Mouse (Mus musculus) right cerebral cortex, postnatal 25 days (tissue): ENCODE data around the gene Ets1.

Experiments
- DNase-seq: peaks from one replicate; pipeline ENCODE4 v3.0.0; 2022

The Ets1 gene

DNA sequence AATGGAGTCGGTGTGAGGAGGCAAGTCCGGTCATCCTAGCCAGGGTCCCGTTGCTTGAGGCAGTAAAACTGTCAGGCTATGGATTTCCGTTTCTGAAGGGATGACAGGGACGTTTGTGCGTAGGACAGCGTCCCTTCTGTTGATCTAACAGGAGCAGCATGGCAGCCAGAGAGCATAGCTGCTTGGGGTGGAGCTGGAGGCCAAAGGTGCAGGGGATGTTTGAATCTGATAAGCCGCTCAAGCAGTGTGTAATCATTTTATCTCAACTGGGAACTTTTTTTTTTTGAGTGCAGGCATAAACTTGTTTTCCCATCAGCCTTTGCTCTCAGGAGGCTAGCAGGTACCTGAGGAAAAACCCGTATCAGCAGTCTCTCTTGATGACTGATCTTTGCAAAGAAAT is 95.8 kb downstream of the Ets1 start:
- no peak for DNase-seq

DNA sequence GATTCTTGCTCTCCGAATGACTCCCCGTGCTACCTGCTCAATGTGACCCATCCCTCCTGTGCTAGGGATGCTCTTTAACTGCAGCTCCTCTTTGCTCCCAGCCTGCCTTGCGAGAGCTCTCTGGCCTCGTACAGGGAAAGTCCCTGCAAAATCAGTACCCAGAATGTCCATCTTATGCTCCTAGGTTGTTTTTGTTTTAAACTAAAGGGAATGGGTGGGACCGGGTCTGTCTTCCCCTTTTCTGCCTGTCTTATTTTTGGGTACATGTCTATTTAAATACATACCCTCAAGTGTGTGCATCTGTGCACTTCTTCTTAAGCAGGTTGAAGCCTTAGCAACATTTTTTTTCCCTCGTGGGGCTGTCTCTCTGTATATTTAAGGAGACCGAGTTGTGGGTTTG is 99.0 kb downstream of the Ets1 start:
- DNase-seq, result no peak

DNA sequence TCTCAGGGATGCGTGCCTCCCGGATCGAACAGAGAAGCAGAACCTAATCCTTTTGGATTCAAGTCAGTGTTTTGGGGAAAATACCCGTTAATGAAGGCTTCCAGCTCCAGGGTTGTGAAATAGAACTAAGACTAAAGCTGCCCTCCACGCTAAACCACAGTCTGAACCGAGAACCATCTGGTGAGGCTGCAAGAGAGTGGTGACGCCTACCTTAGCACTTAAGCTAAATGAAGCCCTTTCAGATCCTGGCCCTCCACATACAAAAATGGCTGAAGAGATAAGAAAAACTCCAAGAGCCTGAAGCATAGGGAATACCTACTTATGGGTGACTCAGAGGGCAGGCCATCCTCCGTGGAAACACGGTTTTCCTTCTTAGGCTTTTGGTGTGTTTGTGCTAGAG is 100.0 kb downstream of the Ets1 start:
- DNase-seq, result no peak

DNA sequence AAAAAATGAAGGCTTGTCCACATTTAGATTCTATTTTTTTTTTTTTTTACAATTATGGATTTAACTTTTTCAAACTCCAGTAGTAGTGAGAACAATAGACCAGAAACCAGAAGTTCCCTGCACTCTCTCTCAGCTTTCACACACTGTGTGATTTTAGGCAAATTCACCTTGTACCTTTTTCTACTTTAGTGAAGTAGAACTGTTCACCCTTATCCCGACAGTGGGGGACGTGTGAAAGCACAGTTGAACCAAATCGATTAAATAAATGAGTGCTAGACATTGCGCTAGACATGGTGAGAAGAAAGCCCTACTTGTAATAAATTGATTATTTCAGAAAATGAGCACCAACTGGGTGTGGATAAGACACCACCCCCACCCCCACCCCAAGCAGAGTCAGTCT is 104.0 kb downstream of the Ets1 start:
- DNase-seq, result no peak

DNA sequence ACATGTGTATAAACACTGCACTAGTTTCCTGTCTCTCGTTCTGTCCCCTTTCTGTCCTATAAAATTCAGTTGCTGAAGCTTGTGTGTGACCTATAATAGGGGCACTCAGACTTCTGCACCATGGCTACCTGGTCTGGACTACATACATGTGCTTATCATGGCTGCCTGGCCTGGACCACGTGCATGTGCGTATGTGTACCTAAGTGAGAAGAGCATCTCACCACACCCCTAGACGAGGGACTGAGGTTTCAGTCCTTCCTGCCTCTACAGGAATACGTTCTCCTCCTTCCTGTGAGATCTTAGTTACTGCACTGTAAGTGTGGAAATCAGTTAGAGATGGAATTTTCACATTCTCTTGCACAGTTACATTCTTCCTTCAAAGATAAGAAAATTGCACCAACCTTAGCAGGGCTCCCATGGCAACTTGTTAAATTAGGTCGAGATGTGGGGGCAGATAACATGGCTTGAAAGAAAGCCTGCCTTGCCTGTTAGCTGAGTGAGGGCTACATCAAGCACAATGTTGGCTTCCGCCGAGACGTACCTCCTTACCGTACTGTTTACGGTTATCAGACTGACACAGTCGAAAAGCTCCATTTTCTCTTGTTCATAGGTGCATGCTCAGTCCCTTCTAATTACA is 104.8 kb downstream of the Ets1 start:
- DNase-seq, result no peak

DNA sequence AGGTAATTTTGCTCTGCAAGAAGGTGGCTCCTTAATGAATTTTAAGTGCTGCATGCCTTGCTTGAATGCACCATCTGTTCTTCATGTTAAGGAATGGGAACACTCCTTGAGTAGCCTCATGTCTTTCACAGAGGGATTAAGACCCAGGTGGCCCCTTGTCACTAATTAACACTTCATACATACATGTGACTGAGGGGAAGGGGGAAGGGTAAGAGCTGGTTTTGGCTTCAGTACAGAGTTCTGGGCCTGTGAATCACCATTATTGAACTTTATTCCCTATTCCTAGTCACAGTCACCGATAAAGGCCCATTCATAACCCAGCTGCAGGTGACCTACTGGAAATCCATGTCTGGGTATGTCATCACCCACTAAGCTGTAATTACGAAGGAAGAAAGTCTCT is 105.7 kb downstream of the Ets1 start:
- no peak for DNase-seq

DNA sequence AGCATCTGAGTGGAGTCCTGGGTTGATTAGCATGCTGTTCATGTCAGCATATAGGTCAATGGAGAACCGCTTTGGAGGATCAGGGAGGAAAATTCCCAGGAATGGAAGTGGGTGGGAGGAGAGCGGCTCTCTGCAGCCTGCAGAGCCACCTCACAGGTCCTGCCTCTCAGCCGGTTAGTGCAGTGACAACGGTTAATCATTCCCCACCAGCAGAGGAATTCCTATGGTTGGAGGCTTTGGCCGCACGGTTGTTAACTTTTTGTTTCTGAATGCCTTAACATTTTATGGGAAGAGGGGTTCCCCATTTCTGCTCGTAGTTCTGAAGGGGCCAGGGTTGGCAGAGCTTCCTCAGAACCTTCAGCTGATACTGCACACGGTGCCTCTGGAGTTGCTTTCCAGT is 107.1 kb downstream of the Ets1 start:
- DNase-seq, result no peak

DNA sequence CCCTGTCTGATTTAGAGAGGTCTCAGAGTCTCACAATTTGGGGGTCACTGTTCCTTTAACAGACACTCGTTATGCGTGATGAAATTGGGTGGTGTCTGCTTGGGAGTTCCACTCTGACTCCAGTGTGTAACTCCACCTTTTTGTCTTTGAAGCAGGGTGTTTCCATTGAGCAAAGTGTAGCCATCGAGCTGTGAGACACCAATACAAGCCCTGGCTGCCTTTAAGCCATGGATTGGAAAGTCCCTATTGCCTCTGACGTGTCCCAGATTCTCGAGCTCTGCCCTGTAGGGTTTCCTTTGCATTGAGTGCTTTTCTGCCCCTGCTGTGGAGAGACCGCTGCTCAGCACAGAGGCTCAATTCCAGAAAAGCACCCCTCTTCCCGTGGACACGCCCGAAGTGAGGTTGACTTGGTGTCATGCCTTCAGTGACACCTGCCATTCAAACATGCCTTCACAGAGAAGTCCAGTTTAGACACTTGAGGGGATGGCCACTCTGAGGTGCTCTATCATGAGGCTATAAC is 107.7 kb downstream of the Ets1 start:
- DNase-seq, result no peak

DNA sequence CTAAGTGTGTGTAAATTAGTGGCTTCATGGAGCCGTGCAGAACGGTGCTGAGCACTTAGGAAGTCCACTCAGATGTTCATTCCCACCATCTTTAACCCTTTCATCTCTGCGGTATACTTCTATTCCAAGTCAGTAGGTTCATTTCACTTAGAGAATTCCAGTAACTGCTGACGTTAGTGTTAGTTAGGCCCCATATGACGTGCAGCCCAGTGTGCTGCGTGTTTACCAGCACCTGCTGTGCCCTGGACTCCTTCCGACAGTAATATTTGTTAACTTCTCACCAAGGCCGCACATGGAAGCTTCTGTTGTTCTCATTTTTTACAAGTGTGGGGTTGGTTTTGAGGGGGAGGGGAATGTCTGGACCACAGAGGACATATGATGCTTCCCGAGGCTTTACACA is 108.3 kb downstream of the Ets1 start:
- DNase-seq, result no peak

DNA sequence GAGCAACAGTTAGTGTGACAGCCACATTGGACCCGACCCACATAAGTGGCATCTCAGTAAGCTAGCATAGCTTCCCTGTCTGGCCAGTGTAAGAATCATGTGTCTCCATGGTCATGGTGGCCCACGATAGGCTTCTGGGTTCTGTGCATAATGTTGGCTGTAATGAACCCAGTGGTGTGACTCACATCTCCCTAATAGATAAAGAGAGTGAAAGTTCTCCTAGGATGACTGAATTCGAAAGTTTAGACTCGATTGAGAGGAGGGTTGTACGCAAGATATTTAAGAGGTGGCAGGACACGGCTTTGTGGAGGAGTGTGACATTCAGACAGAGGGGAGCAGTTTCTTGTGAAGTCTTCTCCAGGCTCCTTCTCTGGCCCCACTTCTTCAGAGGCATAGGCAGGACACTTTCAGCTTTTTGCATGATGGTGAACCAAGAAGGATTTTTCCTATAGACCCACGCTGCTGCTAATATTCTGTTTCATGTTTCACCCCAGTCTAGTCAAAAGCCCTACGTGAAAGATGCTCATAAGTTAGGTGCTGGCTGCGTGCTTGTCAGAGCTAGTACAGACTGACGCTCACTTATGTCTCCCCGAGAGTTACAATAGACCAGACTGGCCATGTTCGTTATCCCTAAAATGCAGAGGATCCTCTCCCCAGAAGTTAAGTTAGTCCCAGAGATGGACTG is 109.2 kb downstream of the Ets1 start:
- DNase-seq, result no peak

DNA sequence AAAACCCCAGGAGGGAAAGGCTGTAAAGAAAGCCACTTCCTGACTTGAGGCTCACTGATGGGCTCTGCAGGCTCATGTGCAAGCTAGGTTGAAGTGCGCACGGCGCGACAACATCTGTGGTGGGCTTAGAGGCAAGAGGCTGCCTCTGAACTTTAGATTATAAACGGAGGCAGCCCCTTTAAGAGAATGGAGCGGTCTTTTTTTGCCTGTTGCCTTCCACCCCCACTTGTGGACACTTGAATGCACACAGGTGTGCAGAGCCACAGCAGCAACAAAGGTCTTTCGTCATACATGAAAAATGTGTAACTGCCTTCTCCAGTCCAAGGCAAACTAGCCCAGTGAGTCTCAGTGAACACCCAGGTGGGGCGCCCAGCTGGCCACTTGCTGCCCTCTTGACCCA is 110.0 kb downstream of the Ets1 start:
- DNase-seq, result no peak

DNA sequence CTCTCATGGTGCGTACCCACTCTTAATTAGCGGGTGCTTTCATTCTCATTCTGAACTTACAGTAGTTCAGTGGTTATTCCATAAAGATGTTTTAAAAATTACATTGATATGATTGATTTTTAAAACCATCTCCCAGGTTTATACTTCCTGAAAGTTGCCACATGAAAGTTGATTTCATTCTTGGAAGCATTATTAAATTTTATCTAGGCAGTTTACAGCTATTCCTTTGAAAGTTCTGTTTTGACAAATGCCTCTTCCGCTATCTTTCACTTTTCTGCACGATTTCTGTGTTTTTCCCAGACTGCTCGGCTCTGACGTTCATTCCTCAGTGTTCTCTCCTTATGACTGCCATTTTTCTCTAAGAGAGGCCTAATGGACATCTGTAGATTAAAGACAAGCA is 110.6 kb downstream of the Ets1 start:
- no peak for DNase-seq

DNA sequence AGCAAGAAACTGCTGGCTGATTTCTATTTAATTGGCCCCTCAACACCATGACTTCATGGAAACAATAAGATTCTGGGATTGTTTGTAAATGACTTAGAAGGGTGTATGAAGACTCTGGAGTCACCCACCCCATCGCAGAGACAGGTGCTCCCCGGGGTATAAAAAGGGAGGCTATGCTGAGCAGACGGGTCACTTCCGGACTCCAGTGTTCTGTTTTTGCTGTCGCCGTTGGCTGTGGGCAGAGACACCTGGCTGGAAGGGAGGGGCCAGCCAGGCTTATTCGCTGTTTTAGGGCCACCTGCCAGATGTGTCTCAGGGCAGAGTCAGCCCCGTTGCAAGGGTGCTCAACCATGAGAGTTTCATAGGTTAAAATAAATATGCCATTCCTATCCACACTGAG is 111.6 kb downstream of the Ets1 start:
- DNase-seq, result no peak

DNA sequence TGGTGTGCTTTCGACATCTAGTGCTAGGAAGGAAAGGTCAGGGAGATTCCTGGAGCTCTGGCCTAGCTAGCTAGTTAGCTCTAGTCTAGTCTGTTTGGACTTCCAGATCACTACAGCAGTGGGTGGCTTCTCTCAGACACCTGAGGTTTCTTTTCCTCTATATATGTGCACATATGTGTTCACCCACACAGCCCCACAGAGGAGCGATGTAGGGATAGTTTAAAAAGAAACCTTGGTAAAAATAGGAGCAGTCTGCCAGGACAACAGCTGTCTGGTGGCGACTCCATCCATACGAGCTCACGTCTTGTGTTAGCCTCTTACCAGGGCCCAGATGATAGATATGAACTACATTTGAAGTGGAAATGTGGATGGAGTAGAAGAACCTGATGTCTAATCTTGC is 112.5 kb downstream of the Ets1 start:
- DNase-seq, result no peak

DNA sequence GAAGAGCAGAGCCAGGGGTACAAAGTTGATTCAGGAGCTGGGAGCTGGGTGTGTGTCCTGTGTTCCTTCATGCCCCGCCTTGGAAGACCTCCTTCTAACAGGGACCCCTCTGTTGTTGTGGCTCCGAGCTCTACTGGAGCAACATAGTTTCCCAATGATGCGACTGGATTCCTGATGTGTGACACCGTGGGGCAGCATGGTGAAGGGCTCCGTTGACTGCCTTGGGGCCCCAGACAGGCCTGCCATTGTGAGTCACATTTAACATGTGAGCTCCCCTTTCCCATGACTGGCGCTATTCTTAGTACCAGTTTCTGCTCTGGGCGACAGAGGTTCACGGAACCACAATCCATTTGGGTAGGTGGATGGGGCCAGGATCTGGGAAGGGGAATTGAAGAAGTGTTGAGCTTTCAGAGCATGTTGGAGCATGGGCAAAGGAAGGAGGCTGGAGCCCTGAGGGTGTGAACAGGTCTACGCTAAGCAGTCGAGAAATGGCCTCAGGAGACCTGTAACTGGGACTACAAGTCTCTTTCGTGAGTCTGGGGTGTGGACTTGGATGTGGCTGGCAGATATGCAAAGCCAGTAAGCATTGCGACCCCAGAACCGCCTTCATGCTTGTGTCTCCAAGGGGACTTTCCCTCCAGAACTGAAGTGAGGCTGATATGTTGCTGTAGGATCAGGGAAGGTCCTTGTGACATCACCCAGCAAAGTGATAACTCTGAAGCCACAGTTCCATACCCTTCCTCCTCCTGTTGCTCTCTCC is 113.9 kb downstream of the Ets1 start:
- no peak for DNase-seq

DNA sequence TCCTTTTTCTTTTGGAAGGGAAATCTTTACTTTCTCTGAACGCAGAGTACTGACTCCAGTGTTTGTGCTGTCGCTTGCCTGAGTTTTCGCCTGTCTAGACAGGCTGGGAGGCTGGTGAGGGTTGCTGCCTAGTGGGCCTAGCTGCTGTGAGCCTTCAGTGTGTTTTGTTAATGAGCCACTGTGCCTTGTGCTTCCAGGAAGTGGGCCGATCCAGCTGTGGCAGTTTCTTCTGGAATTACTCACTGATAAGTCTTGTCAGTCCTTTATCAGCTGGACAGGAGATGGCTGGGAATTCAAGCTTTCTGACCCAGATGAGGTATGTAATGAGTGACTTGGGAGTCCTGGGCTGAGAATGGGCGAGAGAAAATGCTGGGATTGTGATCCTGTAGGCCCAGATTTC is 116.6 kb downstream of the Ets1 start:
- no peak for DNase-seq

DNA sequence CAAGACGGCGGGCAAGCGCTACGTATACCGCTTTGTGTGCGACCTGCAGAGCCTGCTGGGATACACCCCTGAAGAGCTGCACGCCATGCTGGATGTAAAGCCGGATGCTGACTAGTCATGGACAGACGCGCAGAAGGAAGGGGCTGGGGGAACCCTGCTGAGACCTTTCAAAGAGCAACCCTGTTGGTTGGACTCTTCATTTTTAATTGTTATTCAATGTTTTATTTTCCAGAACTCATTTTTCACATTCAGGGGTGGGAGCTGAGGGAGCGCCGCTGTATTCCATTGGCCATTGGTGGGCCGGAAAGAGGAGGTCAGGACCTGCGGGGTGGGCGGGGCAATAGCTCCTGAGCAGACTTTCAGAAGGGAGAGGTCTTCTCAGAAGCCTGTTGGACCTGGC is 118.3 kb downstream of the Ets1 start:
- DNase-seq, result no peak

DNA sequence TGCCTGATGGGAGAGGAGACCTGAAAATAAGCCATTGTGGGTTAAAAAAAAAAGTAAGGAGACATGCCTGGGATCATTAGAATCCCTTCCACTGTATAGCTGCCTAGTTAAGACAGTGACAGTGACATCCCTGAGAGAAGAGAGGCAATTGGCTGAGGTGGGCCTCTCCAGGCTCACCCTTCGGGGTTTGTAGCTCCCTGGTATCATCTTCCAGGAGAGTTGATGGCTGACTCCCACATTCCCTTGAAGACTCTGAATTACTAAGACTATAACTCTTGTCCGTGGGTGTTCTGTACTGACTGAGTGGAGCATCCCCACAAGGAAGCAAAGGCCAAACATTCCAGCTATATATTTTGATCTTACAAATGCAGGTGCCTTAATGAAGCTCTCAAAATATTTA is 120.0 kb downstream of the Ets1 start:
- DNase-seq, result no peak

DNA sequence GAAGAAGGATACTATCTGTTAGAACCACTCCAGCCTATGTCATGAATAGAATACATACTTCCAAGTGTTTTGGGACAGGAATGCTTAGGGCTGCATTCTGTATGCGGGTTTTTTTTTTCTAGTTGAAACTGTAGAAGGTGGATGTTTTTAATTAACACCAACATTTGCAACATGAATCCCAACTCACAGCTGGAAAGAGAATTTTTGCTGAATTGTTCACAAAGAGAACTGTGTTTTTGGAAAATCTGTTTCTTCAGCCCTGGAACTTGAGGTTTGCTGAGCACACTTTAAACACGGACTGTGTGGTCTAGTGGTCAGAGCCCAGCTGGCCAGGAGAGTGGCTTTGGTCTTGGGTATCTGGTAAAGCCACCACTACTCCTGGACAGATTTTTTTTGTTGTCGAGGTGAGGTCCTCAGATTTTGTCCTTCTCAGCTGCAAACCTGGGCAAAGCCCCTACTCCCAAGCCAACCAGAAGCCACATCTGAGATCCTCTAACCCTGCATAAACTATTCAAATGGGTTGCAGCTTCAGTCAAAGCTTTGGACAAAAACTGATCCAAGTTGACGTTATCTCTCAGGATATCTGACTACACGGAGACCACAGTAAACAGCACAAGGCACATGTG is 122.4 kb downstream of the Ets1 start:
- no peak for DNase-seq

DNA sequence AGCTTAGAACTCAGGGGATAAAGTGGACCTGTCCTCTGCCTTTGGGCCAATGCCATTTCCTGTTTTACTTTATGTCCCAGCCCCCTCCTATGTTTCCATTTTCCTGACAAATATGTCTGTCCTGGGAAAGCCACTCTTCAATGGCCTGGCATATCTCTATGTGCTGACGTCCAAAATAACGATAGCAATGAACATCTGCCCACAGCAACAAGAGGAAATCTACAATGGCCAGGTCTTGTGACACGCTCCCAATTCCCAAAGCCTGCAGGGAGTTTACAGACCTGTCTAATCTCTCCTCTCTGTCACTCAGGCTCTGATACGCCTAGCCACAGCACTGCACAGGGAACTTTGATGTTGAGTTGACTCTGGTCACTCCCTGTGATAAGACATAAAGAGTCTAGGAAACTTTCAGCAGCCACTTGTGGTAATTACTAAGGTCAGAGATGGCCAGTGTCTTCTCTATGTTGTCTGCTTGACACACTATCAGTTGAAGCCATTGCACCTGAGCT is 124.7 kb downstream of the Ets1 start:
- no peak for DNase-seq

DNA sequence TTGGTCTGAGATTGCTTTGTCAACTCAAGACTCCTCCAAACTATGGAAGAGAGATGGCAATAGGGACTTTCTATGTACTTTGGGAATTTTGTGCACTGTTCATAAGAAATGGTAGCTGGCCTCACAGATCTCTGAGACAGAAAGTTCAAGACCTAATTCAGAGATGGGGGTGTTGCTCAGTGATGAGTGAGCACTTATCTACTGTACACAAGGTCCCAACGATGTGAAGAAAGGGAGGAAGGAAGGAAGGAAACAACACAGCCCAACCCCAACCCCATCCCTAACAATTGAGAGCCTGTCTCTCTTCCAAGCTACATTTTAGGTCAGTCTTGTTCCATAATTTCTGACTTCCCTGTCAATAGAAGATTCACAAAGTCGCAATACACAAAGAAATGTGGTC is 125.3 kb downstream of the Ets1 start:
- no peak for DNase-seq

DNA sequence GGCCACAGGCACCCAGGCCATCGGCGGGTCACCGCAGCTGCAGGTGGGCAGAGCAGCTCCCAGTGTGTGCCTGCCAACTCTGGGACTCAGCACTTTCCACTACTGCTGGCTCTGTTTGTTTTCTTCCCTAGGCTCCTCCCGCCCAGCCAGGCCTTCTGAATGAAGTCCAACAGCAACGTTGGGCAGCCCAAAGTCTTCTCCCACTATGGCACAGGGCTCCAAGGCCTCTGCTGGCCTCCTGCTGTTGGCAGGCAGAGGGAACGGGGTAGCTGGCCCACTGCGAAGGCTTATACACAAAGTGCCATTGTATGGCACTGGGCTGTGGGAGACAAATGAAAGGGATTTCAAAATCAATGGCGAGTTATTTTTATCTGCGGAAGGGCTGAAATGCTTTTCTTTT is 128.4 kb downstream of the Ets1 start:
- peak; percentile 23 for DNase-seq

DNA sequence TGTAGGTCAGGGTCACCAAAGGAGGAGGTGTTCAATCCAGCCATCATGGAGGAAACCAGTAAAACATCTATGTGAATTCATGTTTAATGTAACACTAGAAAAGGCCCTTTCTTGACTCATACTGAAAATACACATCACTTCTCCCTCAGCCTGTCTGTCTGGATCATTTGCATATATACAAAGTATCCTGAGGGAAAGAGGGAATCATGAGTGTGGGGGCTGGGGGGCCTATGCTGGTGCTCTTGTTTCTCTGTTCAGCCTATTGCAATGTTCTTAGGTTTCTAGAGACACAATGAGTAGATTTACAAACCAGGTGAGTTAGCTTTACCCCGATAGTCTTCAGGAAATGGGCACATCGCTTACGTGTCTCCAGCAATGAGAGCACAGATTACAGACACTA is 129.1 kb downstream of the Ets1 start:
- no peak for DNase-seq

DNA sequence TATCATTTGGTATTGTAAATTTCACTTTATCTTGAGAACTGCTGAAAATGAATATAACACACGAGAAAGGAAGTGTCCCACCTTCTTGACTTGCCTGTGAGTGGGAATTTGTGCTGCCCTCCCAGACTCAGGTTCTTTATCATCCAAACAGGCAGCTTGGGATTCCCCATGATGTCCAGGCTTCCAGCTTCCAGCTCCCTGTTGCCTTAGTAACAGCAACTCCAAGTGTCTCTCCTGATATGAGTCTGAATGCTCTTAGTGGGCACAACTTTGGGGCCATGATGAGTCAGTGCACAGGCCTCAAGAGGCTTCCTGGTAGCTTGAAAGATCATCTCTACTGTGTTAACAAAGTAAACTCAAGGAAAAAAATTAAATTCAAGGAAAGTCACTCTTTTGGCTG is 142.8 kb downstream of the Ets1 start:
- no peak for DNase-seq
